Mouse (Mus musculus) ovary, postnatal 36 days (tissue): ENCODE measurements at regions not wholly inside any gene's neighbourhood (a gene's known extent, or its start where the extent isn't known, plus 50 kb on each side); places are given as distances from the start of the nearest gene placed in this dataset.
"Not testable (repeated sequence)": the region's sequence is repeated elsewhere in the genome, so short reads cannot be mapped to it uniquely, and the experiment has no call there.

ENCODE experiments used
- DNase-seq: peaks from one replicate; pipeline ENCODE4 v3.0.0; 2022; ENCODE audit warnings: low spot score, mixed read lengths

GRCm38 (mm10) chr8:126081279-126081678 lies 86.3 kb downstream of the Kcnk1 start:
- DNase-seq, result no peak

DNA sequence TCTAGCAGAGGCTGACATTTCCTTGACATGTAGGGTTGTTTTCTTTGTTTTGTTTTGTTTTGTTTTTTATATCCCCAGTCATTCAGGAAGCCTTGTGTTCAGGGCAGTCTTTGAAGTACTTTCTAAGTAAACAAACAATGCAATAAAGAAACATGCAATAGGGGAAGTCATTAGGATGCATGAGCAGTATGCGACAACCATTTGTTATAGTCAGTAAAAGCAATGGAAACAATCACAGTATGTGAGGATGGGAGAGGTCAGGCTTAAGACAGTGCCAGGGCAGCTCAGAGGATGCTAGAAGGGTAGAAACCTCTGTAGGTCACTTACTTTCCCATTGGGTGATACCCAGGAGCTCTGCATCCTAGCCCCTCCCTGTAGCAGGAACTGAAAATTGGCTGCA lies 87.9 kb downstream of the Kcnk1 start:
- no peak for DNase-seq

DNA sequence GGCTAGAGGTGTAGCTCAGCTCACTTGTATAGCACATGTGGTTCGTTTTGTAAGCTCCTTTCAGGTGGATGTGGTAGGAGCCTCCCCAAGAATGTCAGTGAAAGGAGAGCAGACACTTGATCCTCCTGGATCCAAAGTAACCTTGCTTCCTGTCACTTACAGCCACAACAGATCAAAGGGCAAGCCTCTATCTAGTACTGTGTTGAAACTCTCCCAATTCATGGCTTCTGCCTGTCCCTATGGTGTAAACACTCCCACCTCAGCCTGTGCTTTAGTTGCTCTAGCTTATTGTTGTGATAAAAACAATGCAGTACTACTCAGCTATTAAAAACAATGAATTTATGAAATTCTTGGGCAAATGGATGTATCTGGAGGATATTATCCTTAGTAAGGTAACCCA lies 95.8 kb downstream of the Kcnk1 start:
- no peak for DNase-seq

DNA sequence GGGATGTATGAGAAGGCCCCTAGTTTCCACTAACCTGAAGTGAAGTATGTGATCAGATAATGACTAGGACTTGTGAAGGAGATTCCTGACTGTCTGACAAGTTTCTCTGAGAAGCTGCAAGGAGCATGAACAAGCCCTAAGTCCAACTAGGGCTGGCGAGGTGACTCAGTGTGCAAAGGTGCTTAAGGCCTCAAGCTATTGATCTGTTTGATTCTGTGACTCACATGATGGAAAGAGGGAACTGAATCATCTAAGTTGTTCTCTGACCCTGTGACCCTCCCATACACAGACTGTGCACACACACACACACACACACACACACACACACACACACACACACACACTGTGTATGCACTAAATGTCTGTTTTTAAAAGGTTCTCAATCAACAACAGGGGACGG lies 99.0 kb downstream of the Kcnk1 start:
- no peak for DNase-seq

- DNase-seq, result no peak
Observed at GRCm38 (mm10) chr8:126096056-126096455, 101.1 kb downstream of the Kcnk1 start.

GRCm38 (mm10) chr8:126096636-126097170 lies 101.7 kb downstream of the Kcnk1 start:
- DNase-seq, result no peak

DNA sequence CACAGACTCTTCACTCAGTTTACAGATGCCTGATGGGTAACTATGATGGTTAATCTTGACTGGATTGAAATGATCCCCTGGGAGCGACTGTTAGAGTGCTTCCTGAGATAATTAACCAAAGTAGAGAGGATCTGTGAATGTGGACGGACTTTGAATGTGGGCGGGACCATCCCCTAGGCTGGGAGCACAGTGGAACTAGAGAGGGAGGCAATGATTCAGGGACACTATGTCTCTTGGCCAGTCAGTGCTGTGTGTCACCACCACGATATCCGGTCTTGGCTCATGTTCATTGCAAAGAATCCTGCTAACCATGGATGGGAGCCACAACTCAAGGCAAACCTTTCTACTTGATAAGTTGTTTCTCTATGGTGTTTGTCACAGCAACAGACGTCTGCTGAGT lies 103.9 kb downstream of the Kcnk1 start:
- no peak for DNase-seq

GRCm38 (mm10) chr8:126099889-126100288 lies 104.9 kb downstream of the Kcnk1 start:
- DNase-seq, result no peak

DNA sequence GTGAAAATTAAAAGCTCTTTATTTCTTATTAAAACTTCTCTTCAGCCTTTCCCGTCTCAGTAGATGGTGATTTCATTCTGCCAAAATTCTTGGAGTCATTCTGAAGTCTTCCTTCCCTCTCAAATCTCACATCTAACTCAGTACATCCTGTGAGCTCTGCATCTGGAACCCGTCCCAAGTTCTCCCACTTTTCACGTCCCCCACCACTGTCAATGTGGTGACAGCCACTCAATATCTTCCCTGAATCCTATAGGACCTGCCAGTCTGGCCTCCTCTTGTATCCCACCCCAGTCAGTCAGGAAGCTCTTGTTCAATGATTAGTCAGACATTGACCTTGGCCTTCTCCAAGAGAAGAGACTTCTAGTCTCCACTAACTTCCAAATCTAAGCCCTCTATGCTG lies 110.1 kb downstream of the Kcnk1 start:
- DNase-seq, result no peak

GRCm38 (mm10) chr8:126126041-126126440 lies 131.1 kb downstream of the Kcnk1 start:
- DNase-seq, result no peak

DNA sequence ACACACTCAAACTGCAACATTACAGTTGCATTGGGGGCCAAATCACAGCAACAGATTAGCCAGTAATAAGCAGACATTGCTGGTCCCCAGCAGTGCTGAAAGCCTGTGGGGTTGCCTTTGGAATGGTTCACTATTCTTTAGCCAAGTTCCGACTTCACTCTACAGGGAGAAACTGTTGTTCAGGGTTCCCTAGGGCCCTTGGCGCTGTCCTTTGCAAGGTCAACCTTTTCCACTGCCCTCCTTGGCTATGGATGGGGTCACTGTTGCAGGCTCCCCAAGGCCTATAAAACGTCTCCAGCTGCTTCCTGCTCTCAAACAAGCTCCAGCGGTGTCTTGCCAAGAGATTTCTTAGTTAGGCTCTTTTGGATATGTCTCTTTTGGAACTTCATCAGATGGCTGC lies 137.1 kb downstream of the Kcnk1 start:
- no peak for DNase-seq

DNA sequence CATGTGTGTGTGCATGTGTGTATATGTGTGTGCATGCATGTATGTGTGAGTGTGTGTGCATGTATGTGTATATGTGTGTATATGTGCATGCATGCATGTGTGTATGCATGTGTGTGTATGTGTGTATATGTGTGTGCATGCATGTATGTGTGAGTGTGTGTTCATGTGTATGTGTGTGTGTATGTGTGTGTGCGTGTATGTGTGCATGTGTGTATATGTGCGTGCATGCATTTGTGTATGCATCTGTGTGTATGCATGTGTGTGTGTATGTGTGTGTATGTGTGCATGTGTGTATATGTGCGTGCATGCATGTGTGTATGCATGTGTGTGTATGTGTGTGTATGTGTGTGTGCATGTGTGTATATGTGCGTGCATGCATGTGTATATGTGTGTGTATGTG lies 137.9 kb downstream of the Kcnk1 start:
- not testable (repeated sequence) for DNase-seq

DNA sequence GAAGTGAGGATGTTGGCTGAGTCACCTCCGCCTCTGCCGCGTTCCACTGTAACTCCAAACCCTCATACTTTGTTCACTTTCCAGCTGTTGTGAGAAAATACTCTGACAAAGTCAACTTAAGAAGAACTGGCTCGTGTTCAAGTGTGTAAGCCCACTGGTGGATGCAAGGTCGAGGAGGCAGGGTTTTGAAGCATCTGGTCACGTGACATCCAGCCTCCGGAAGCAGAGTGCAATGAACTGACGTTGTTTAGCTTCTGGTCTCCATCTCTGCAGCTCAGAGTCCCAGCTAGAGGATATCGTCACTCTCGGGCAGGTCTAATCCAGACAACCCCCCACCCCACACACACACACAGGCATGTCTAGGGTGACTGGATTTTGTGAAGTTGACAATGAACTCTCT lies 140.1 kb downstream of the Kcnk1 start:
- DNase-seq, result no peak

DNA sequence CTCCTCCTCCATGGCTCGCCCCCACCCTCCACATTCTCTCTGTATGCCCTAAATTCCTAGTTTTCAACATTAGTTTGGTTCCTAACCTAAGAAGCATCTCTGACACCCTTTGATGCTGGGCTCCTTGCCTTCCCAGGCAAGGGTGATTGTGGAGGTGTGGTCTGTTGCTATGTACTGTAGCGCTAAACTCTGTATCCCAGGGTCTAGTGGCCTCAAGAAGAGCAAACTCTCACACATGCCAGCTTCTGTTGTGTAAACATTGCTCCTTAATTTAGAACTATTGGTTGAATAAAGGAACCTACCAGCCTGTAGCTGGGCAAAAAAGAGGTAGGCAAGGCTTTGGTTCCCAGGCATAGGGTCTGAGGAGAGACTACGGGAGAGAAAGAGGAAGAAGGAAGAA lies 140.6 kb downstream of the Kcnk1 start:
- DNase-seq, result no peak

- DNase-seq, result no peak
Observed at GRCm38 (mm10) chr8:126136946-126137345, 142.0 kb downstream of the Kcnk1 start.

DNA sequence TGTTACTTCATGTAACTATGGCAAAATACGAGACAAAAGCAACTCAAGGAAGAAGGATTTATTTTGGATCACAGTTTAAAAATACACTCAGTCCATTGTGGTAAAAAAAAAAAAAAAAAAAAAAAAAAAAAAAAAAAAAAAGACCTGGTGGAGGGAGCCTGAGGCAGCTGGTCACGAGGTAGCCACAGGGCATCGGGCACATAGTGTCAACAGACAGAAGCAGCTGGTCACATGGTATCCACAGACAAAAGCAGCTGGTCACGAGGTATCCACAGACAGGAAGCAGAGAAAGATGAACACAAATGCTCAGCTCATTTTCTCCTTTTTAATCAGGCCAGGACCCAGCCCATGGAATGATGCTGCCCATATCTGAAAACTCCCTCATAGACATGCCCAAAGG lies 142.5 kb downstream of the Kcnk1 start:
- DNase-seq, result no peak

- peak; percentile 29 for DNase-seq
Observed at GRCm38 (mm10) chr8:126138645-126139545, 143.9 kb downstream of the Kcnk1 start.

DNA sequence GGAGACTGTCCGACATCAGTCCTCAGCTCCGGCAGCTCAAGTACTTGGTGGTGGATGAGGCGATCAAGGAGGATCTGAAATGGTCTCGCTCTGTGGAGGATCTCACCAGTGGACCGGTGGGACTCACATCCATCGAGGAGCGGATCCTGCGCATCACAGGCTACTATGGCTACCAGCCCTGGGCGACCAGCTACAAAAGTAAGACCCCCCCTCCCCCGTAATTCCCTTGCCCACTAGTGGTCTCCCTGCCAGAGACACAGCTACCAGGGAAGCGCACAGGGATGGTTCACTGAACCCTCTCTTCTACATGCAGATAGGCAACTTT lies 144.5 kb downstream of the Kcnk1 start:
- no peak for DNase-seq

- no peak for DNase-seq
Observed at GRCm38 (mm10) chr8:126140998-126141397, 146.0 kb downstream of the Kcnk1 start.

DNA sequence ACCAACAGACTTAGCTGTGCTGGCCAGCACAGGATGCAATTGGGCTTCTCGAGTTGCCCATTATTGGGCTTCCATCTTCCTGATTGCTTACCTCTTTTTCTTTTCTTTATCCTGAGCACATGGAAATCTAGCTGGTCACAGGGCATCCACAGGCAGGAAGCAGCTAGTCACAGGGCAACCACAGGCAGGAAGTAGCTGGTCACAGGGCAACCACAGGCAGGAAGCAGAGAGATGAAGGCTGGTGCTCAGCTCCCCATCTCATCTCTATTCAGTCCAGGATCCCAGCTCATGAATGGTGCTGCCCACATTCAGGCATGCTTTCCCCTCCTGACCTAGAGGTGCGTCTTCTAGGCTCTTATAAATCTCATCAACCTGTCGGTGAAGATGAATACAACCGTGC lies 146.8 kb upstream of the Slc35f3 start:
- no peak for DNase-seq

GRCm38 (mm10) chr8:126153955-126154354 lies 144.4 kb upstream of the Slc35f3 start:
- no peak for DNase-seq

- peak; percentile 6 for DNase-seq
Observed at GRCm38 (mm10) chr8:126157452-126158185, 140.7 kb upstream of the Slc35f3 start.

- DNase-seq, result no peak
Observed at GRCm38 (mm10) chr8:126159485-126159884, 138.9 kb upstream of the Slc35f3 start.
